Mouse (Mus musculus) ovary, postnatal 10 days (tissue): ENCODE data around the gene Slc18a2.

ENCODE experiments used
- DNase-seq: peaks from one replicate; pipeline ENCODE4 v3.0.0; 2022; ENCODE audit warnings: low spot score

Slc18a2 gene

GRCm38 (mm10) chr19:59276354-59276753 is 15.7 kb downstream of the Slc18a2 start:
- DNase-seq = no peak

- no peak for DNase-seq
Measured at GRCm38 (mm10) chr19:59280841-59281240, 20.1 kb downstream of the Slc18a2 start.

- DNase-seq = no peak
Measured at GRCm38 (mm10) chr19:59282001-59282400, 21.3 kb downstream of the Slc18a2 start.

DNA sequence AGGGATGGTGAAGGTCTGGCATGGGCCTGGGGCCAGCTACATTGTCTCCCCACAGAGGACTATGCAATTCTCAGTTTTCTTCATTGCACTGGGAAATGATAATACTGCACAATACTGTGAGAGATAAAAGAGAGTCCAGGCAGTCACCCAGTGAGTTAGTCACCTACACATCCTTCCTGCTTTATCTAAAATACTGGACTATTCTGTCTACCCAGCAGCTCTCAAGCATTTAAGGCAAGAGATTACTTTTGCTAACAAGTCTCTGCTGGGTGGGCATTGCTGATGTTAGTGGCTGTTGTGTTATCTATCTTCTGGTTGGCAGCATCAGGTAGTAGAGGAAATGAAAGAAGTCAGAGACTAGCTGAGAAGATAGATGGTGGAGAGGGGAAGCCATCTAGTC is 28.3 kb downstream of the Slc18a2 start:
- no peak for DNase-seq

GRCm38 (mm10) chr19:59289811-59290210 is 29.1 kb downstream of the Slc18a2 start:
- no peak for DNase-seq

DNA sequence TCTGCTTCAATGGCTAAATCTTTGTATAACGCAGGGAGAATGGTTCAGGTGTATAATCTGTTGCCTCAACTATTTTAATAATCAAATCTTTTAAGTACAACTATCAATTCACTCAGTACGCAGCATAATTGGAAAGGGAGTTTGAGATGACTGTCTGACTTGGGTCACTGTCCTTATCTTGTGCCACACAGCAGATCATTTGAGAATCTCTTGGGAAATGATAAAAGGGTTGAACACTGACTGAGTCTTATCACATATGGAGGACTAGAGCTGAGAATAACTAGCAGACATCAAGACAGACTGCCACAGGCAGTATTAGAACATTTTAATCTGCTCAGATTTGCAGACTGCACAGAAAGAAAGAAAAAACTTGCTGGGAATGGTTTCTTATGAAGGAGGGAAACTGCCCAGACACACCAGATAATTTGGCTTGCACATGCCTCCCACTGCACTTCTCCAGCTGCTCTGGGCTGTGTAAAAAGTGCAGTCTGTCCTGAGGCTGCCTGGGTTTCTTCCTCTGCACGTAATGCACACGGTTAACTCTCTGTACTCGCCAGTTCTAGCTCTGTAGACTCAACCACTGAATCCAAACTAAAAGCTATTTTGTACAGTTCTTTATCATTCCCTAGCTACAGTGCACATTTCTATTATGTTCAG is 31.6 kb downstream of the Slc18a2 start:
- DNase-seq = no peak

- DNase-seq = no peak
Measured at GRCm38 (mm10) chr19:59315308-59315707, 54.6 kb downstream of the Slc18a2 start.

GRCm38 (mm10) chr19:59316571-59316970 is 55.9 kb downstream of the Slc18a2 start:
- DNase-seq = no peak

- DNase-seq = no peak
Measured at GRCm38 (mm10) chr19:59321990-59322389, 61.3 kb downstream of the Slc18a2 start, which contains the start of gene Rps12-ps3. Gene Rps12-ps3 (plus strand): TSS chr19:59322290.

DNA sequence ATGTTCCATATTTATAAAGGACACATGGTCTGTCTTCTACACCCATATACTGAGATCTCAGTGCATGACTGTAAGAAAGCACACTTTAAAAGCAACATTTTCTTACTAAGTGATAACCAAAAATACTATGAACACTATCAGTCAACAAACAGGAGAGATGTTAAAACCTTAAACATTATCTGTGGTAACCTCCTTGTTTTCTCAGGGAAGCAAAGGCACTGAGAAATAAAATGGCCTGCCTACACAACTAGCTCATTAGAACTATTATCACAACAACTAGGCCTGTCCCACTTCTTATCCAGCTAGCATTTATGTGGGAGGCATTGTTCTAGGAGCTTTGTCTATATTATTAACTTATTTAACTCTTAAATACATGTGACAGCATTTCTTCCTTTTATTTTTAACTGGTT is 70.1 kb downstream of the Slc18a2 start:
- no peak for DNase-seq

DNA sequence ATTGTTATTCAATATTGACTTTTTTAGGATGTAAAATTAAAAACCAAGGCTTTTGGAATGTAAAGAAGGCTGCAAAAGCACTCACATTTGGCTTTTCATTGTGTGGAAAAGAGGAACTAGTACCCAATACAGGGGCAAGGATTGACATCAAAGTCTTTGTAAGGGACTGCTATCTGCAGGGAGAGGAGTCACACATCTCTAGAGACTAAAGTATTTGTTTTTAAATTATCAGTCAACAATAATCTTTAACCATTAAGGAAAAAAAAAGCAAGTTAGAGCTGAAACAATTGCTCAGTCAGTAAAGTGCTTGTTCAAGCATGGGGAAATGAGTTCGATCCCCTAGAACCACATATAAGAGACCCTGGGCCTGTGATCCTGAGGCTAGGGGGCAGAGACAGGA is 76.0 kb downstream of the Slc18a2 start:
- DNase-seq = no peak

DNA sequence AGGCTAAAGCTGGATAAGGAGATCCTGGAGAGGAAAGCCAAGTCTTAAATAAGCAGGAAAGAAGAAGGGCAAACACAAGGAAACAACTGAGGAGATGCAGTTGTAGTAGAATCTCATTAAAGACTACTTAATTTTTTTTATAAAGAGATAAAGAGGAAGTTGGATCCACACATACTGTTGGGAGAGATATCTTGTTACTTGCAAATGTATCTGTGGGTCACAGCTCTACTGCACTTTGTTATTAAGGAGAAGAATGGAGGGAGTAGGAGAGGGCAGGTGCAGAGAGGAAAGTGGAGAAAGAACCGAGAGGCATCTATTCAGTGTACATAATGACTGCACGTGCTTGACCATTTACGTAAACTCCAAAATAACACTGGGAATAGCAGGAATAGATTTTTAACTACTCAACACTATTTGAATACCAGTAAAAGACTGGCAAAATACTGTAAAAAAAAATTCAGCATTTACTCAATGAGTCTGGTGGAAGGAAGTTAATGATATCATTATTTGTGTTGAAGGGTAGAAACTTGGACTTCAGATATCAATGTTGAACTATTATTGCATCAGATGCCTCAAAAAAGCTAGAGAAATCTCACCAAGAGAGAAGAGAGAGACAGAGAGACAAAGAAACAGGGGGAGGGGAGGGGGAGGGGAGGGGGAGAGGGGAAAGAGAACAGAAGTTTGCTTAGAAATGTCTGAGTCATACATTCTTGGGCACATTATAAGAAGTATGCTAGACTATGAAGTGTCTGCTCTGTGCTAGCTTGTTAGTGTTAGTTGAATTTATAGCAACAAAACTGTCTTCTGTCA is 77.4 kb downstream of the Slc18a2 start:
- no peak for DNase-seq

DNA sequence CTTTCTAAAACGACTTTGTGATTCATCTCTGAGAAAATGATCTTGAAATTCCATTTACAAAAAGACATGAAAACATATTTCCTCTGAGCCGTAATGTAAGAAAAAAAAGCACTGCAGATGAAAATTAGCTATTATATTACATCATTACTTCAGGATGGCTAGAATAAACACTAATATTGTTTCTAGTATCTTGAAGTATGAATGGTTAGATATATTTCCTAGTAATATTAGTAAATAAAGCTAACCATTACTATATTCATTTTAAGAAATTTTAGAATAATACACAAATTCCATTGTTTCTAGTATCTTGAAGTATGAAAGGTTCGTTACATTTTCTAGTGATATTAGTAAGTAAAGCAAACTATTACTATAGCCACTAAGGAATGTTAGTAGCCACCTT is 79.2 kb downstream of the Slc18a2 start:
- no peak for DNase-seq

DNA sequence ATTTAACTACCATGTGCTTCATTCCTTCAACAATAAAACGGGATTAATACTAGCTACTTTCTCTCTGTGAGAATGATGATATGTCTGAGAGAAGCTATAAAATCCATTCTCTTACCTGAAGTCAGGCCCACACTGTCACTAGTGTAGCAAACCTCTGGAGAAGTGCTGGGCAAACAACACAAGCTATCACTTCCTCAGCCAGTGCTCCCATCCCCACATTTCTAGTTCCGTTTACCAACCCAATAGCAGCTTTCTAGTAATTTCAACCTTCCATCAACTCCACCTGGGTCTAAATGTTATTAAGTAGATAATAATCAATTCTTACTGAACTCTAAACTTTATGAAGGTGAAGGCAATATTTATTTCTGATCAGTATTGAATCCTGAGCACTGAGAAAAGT is 82.3 kb downstream of the Slc18a2 start:
- DNase-seq = no peak

DNA sequence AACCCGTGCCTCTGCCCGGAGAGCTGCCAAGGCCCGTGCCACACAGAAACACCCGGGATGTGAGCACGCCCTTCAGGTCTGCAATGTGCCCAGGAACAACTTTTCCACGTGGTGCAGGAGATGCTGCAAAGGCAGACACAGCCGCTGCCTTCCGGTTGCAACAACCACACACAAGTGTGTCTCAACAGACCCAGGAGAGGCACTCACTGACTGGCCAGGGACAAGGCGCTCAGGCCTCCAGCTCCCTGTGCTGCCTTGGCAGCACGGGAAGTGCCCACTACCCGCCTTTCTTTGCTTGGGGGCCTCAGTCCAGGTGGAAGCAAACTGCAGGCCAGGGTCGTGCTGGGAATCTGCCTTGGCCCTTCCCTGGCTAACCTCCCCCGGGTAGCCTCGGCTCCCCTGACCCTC is 83.6 kb downstream of the Slc18a2 start:
- DNase-seq = peak; percentile 15

DNA sequence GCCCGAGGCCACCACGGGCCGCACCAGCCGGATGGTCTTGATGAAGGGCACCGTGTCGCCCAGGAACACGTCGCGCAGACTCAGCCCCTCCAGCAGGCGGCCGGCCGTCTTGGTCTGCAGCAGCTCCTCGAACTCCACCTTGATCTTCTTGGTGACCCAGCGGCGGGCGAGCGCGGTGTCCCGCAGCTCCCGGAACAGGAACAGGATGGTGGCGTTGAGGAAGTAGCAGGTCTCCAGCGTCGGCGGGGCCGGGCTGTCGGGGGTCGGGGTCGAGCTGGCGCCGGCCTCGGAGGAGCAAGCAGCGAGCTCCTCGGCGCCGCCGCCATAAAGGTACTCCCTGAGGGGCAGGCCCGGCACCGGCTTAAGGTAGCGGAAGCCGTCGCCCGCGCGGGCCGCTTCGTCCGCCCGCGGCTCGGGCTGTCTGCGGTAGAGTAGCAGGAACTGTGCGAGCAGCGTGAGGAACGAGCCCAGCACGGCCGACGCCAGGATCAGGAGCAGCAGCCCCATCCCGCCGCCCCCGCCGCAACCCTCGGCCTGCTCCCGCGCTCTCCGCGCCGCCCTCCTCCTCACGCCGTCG is 84.5 kb downstream of the Slc18a2 start:
- DNase-seq = no peak
